Mouse (Mus musculus) heart, postnatal 0 days (tissue): ENCODE results near the gene AI661453.

Source experiments
- CTCF ChIP-seq: IDR thresholded peaks from 2 replicates; pipeline ENCODE4 v1.5.1; 2016; ENCODE audit warnings: antibody characterized with exemption, control low read depth, low read depth
- EP300 ChIP-seq: IDR thresholded peaks from 2 replicates; pipeline ENCODE4 v1.6.1; 2016; ENCODE audit warnings: antibody characterized with exemption, low read depth

GRCm38 (mm10) chr17:47518205-47518604 is 81.8 kb downstream of the AI661453 start:
- TF ChIP-seq CTCF: no peak
- no peak for TF ChIP-seq EP300
